In genomic region chr5:64474868-64475267, GRCm38 (mm10) we compare ENCODE assay signal across 32 mouse cellular contexts.
"Had no signal": no experiment of that assay in that cellular context is flagged by ENCODE, and none has a peak within 500 bp of the region (broad histone marks: within the 10 kb centered on the region; RNA-seq: fewer than 3 reads in every experiment).

No protein-coding gene starts in this region.

- H3K4me3 ChIP-seq: limb, embryonic 10.5 days; limb, embryonic 12.5 days; limb, embryonic 13.5 days; limb, embryonic 15.5 days; liver, embryonic 12.5 days; liver, embryonic 13.5 days; liver, embryonic 15.5 days; lung, embryonic 15.5 days; megakaryocyte, embryonic 14.5 days; midbrain, embryonic 10.5 days; midbrain, embryonic 12.5 days; midbrain, embryonic 13.5 days; midbrain, embryonic 15.5 days; myocyte; neural tube, embryonic 12.5 days had no signal

- H3K4me1 ChIP-seq: limb, embryonic 10.5 days; limb, embryonic 12.5 days; limb, embryonic 13.5 days; liver, embryonic 15.5 days; midbrain, embryonic 13.5 days had no signal

- H3K36me3 ChIP-seq: limb, embryonic 10.5 days; limb, embryonic 12.5 days; limb, embryonic 13.5 days; limb, embryonic 15.5 days; liver, embryonic 12.5 days; liver, embryonic 13.5 days; liver, embryonic 15.5 days; lung, embryonic 15.5 days; midbrain, embryonic 10.5 days; midbrain, embryonic 12.5 days; midbrain, embryonic 13.5 days; midbrain, embryonic 15.5 days; neural tube, embryonic 12.5 days had no signal

- H3K27me3 ChIP-seq: limb, embryonic 12.5 days; limb, embryonic 13.5 days; limb, embryonic 15.5 days; liver, embryonic 13.5 days; liver, embryonic 15.5 days; lung, embryonic 15.5 days; megakaryocyte, embryonic 14.5 days; midbrain, embryonic 12.5 days; midbrain, embryonic 13.5 days had no signal

- H3K4me2 ChIP-seq: limb, embryonic 12.5 days; limb, embryonic 13.5 days; limb, embryonic 15.5 days; liver, embryonic 11.5 days; liver, embryonic 12.5 days; liver, embryonic 13.5 days; liver, embryonic 15.5 days; lung, embryonic 14.5 days; lung, embryonic 15.5 days; midbrain, embryonic 11.5 days; midbrain, embryonic 12.5 days; midbrain, embryonic 13.5 days; midbrain, embryonic 15.5 days; neural tube, embryonic 12.5 days had no signal

- H3K9ac ChIP-seq: limb, embryonic 12.5 days; limb, embryonic 13.5 days; limb, embryonic 15.5 days; liver, embryonic 12.5 days; liver, embryonic 13.5 days; liver, embryonic 14.5 days; liver, embryonic 15.5 days; liver, postnatal 0 days; lung, embryonic 14.5 days; lung, embryonic 15.5 days; midbrain, embryonic 12.5 days; midbrain, embryonic 13.5 days; midbrain, embryonic 15.5 days; neural tube, embryonic 12.5 days had no signal

- H3K9me3 ChIP-seq: limb, embryonic 10.5 days; limb, embryonic 12.5 days; limb, embryonic 13.5 days; limb, embryonic 15.5 days; liver, embryonic 12.5 days; liver, embryonic 13.5 days; liver, embryonic 15.5 days; lung, embryonic 15.5 days; megakaryocyte, embryonic 14.5 days; midbrain, embryonic 10.5 days; midbrain, embryonic 12.5 days; midbrain, embryonic 13.5 days; midbrain, embryonic 15.5 days; neural tube, embryonic 12.5 days had no signal

- DNase-seq: left cerebral cortex, postnatal 4 days; liver; liver, embryonic 13.5 days; liver, postnatal 0 days; lung, adult 18-20 months; lung, adult 2 months; lung, embryonic 14.5 days; lung, postnatal 10 days; lung, postnatal 14 days; lung, postnatal 36 days; lung, postnatal 4 days; midbrain, embryonic 14.5 days had no signal

- ATAC-seq: liver, embryonic 12.5 days; liver, postnatal 0 days; lung, postnatal 0 days; midbrain, embryonic 13.5 days; midbrain, embryonic 15.5 days; midbrain, embryonic 16.5 days had no signal

- H3K27ac ChIP-seq: limb, embryonic 10.5 days; limb, embryonic 12.5 days; limb, embryonic 13.5 days; limb, embryonic 15.5 days; liver, embryonic 12.5 days; liver, embryonic 13.5 days; liver, embryonic 14.5 days; liver, embryonic 15.5 days; lung, embryonic 15.5 days; macrophage; midbrain, embryonic 10.5 days; midbrain, embryonic 12.5 days; midbrain, embryonic 13.5 days; midbrain, embryonic 15.5 days; neural tube, embryonic 12.5 days had no signal
